Mouse (Mus musculus): ENCODE data around the gene Bnipl. TPM values are rescaled to one million over a fixed set of nuclear protein-coding genes. Genes with fewer than 3 reads are reported as not detected.

The Bnipl gene
- total and polyA plus RNA-seq, 2 experiments from 2014 or later: not detected

GRCm38 (mm10) chr3:95208286-95208685, 42.7 kb downstream of the Bnipl start:
- no peak for TF ChIP-seq CTCF (IDR thresholded peaks at IDR 0.05)
- 89% methylated on average over 4 of the region's 4 CpGs for WGBS
- ATAC-seq (ENCODE audit: low FRiP score) (no peak), DNase-seq (ENCODE audit: low spot score) (no peak)
- H3K27me3 ChIP-seq (ENCODE audit: insufficient read depth, low read length): no peaks in the 10 kb centered on the region
- no peak overlapping the region for H3K9ac ChIP-seq (replicated peaks; ENCODE audit: low read length, poor library complexity, severe bottlenecking)
- H3K9me3 ChIP-seq (ENCODE audit: low read length): no peaks in the 10 kb centered on the region
- peaks cover 19% of the 10 kb centered on the region for H3K36me3 ChIP-seq (ENCODE audit: insufficient read depth, low read length)
- no peak overlapping the region for H3K27ac ChIP-seq (ENCODE audit: low read depth, low read length)
- H3K4me1 ChIP-seq (ENCODE audit: insufficient read depth, low read length): no peaks in the 10 kb centered on the region
- no peak overlapping the region for H3K4me2 ChIP-seq (ENCODE audit: low read depth, low read length, poor library complexity, severe bottlenecking)
- H3K4me3 ChIP-seq (ENCODE audit: low read depth, low read length): no peak overlapping the region

- Histone ChIP-seq H3K4me3 (ENCODE audit: low read depth, low read length) (no peak overlapping the region), H3K9me3 (ENCODE audit: low read length) (no peaks in the 10 kb centered on the region), H3K27me3 (ENCODE audit: insufficient read depth, low read length) (no peaks in the 10 kb centered on the region), H3K36me3 (ENCODE audit: insufficient read depth, low read length) (peaks cover 38% of the 10 kb centered on the region), H3K9ac (replicated peaks; ENCODE audit: low read length, poor library complexity, severe bottlenecking) (no peak overlapping the region), H3K4me1 (ENCODE audit: insufficient read depth, low read length) (no peaks in the 10 kb centered on the region), H3K4me2 (ENCODE audit: low read depth, low read length, poor library complexity, severe bottlenecking) (no peak overlapping the region), H3K27ac (ENCODE audit: low read depth, low read length) (no peak overlapping the region)
- ATAC-seq (ENCODE audit: low FRiP score): no peak
- no peak for DNase-seq (ENCODE audit: low spot score)
- WGBS: 87% methylated on average over 6 of the region's 6 CpGs
- no peak for TF ChIP-seq CTCF (IDR thresholded peaks at IDR 0.05)
Observed at GRCm38 (mm10) chr3:95203880-95204279, 47.1 kb downstream of the Bnipl start.

DNA sequence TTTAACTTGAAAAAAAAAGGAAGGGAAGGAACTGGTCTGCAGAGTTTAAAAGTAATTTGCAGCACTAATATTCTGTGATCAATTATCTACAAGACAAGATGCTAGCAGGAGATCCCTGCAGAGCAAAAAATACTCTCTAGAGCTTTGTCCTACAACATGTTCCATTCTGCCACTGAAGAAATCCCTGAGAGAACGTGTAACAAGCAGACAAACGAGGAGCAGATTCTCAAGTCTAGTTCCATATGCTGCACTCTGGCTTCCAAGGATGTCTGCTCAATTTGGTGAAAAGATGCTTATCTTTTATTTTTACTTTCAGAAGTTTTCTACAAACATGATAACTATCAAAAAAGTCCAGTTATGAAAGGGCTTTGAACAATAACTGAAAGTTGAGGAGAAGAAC, 50.4 kb downstream of the Bnipl start:
- Histone ChIP-seq H3K4me3 (ENCODE audit: low read depth, low read length) (no peak overlapping the region), H3K4me1 (ENCODE audit: insufficient read depth, low read length) (no peaks in the 10 kb centered on the region), H3K36me3 (ENCODE audit: insufficient read depth, low read length) (peaks cover 33% of the 10 kb centered on the region), H3K9ac (replicated peaks; ENCODE audit: low read length, poor library complexity, severe bottlenecking) (no peak overlapping the region), H3K9me3 (ENCODE audit: low read length) (no peaks in the 10 kb centered on the region), H3K4me2 (ENCODE audit: low read depth, low read length, poor library complexity, severe bottlenecking) (no peak overlapping the region), H3K27me3 (ENCODE audit: insufficient read depth, low read length) (no peaks in the 10 kb centered on the region), H3K27ac (ENCODE audit: low read depth, low read length) (no peak overlapping the region)
- ATAC-seq (ENCODE audit: low FRiP score) (no peak), DNase-seq (ENCODE audit: low spot score) (no peak)
- WGBS: 81% methylated on average over 2 of the region's 2 CpGs
- no peak for TF ChIP-seq CTCF (IDR thresholded peaks at IDR 0.05)

- Histone ChIP-seq H3K4me2 (ENCODE audit: low read depth, low read length, poor library complexity, severe bottlenecking) (no peak overlapping the region), H3K9me3 (ENCODE audit: low read length) (no peaks in the 10 kb centered on the region), H3K9ac (replicated peaks; ENCODE audit: low read length, poor library complexity, severe bottlenecking) (no peak overlapping the region), H3K27ac (ENCODE audit: low read depth, low read length) (no peak overlapping the region), H3K27me3 (ENCODE audit: insufficient read depth, low read length) (no peaks in the 10 kb centered on the region), H3K4me1 (ENCODE audit: insufficient read depth, low read length) (no peaks in the 10 kb centered on the region), H3K36me3 (ENCODE audit: insufficient read depth, low read length) (peaks cover 33% of the 10 kb centered on the region), H3K4me3 (ENCODE audit: low read depth, low read length) (no peak overlapping the region)
- DNase-seq (ENCODE audit: low spot score) (no peak), ATAC-seq (ENCODE audit: low FRiP score) (no peak)
- TF ChIP-seq CTCF (IDR thresholded peaks at IDR 0.05): no peak
- 72% methylated on average over 7 of the region's 7 CpGs for WGBS
Observed at GRCm38 (mm10) chr3:95200132-95200531, 50.9 kb downstream of the Bnipl start.

DNA sequence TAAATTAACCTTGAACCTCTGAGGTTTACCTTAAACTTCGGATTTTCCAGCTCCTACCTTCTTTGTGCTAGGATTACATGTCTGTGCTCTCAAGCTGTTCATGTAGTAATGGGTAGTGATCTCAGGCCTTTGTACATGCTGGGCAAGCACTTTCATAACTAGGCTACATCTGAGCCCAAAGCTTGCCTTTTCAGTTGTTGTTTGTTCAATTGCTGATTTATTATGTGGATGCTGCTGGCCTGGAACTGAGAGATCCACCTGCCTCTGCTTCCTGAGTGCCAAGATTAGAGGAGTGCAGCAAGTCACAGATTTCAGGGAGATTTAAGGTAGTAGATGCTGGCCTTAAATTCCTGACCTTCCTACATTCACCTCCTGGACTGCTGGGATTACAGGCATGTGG, 51.9 kb downstream of the Bnipl start:
- 84% methylated on average over 1 of the region's 1 CpGs for WGBS
- no peak overlapping the region for H3K4me3 ChIP-seq (ENCODE audit: low read depth, low read length)
- H3K27ac ChIP-seq (ENCODE audit: low read depth, low read length): no peak overlapping the region
- H3K36me3 ChIP-seq (ENCODE audit: insufficient read depth, low read length): peaks cover 32% of the 10 kb centered on the region; the same call in 1 of the 2 replicates
- ATAC-seq (ENCODE audit: low FRiP score): no peak
- no peaks in the 10 kb centered on the region for H3K9me3 ChIP-seq (ENCODE audit: low read length)
- H3K27me3 ChIP-seq (ENCODE audit: insufficient read depth, low read length): no peaks in the 10 kb centered on the region
- H3K9ac ChIP-seq (replicated peaks; ENCODE audit: low read length, poor library complexity, severe bottlenecking): no peak overlapping the region
- no peak for TF ChIP-seq CTCF (IDR thresholded peaks at IDR 0.05)
- DNase-seq (ENCODE audit: low spot score): no peak
- no peaks in the 10 kb centered on the region for H3K4me1 ChIP-seq (ENCODE audit: insufficient read depth, low read length)
- no peak overlapping the region for H3K4me2 ChIP-seq (ENCODE audit: low read depth, low read length, poor library complexity, severe bottlenecking)

DNA sequence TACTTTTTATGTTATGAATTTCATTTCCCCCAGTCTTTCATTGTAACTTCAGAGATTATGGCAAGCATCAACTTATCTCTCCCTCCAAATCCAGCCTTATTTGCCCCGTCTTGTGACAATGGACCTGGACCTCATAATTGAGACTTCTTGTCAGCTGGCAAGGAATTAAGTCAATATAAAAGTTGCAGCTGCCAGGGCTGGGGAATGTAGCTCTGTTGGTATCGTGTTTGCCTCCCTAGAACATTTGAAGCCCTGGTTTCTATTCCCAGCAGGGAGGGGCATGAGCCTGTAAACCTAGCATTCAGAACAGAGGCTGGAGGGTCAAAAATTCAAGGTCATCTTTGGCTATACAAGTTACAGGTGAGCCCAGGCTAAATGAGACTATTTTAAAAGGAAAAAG, 55.2 kb downstream of the Bnipl start:
- 81% methylated on average over 2 of the region's 2 CpGs for WGBS
- no peak for DNase-seq (ENCODE audit: low spot score)
- ATAC-seq (ENCODE audit: low FRiP score): no peak
- no peaks in the 10 kb centered on the region for H3K27me3 ChIP-seq (ENCODE audit: insufficient read depth, low read length)
- no peak overlapping the region for H3K4me2 ChIP-seq (ENCODE audit: low read depth, low read length, poor library complexity, severe bottlenecking)
- H3K36me3 ChIP-seq (ENCODE audit: insufficient read depth, low read length): peaks cover 15% of the 10 kb centered on the region; the same call in 1 of the 2 replicates
- no peak overlapping the region for H3K27ac ChIP-seq (ENCODE audit: low read depth, low read length)
- H3K9ac ChIP-seq (replicated peaks; ENCODE audit: low read length, poor library complexity, severe bottlenecking): no peak overlapping the region
- no peaks in the 10 kb centered on the region for H3K9me3 ChIP-seq (ENCODE audit: low read length)
- H3K4me1 ChIP-seq (ENCODE audit: insufficient read depth, low read length): no peaks in the 10 kb centered on the region
- no peak overlapping the region for H3K4me3 ChIP-seq (ENCODE audit: low read depth, low read length)
- no peak for TF ChIP-seq CTCF (IDR thresholded peaks at IDR 0.05)
